Mouse (Mus musculus): ENCODE measurements at regions not wholly inside any gene's neighbourhood (a gene's known extent, or its start where the extent isn't known, plus 50 kb on each side); places are given as distances from the start of the nearest gene placed in this dataset.

GRCm38 (mm10) chr10:87329471-87329870, 164.0 kb downstream of the Ascl1 start:
- no peak for ATAC-seq (ENCODE audit: low FRiP score)
- H3K9ac ChIP-seq (replicated peaks), result no peak overlapping the region
- H3K27me3 ChIP-seq (replicated peaks), result no peaks in the 10 kb centered on the region
- no peaks in the 10 kb centered on the region for H3K36me3 ChIP-seq
- no peak overlapping the region for H3K4me3 ChIP-seq (replicated peaks)
- no peaks in the 10 kb centered on the region for H3K9me3 ChIP-seq (replicated peaks)
- H3K4me1 ChIP-seq, result peaks cover 9% of the 10 kb centered on the region; the same call in 1 of the 2 replicates
- H3K4me2 ChIP-seq, result no peak overlapping the region
- WGBS, result 96% methylated on average over 2 of the region's 2 CpGs
- H3K27ac ChIP-seq (replicated peaks), result no peak overlapping the region

DNA sequence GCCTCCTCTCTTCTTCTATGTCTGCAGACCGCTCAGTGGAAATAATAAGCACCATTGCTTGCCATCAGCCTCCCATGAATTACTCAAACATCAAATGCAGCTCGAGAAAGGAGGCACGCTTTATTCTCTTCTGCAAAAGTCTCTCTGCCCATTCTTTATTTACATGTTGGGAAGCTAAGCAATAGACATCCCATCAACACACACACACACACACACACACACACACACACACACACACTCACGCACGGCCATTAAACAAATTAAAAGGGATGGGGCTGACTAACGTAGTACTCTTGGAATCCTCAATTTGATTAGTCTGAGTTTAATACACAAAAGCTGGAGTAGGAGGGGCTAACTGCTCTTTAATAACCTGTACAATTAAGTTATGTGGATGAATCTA, 167.7 kb downstream of the Ascl1 start:
- H3K36me3 ChIP-seq, result no peaks in the 10 kb centered on the region
- no peaks in the 10 kb centered on the region for H3K9me3 ChIP-seq (replicated peaks)
- no peaks in the 10 kb centered on the region for H3K27me3 ChIP-seq (replicated peaks)
- whole genome bisulfite sequencing, result 18% methylated on average over 6 of the region's 6 CpGs
- H3K4me1 ChIP-seq, result peaks cover 9% of the 10 kb centered on the region; the same call in 1 of the 2 replicates
- no peak overlapping the region for H3K9ac ChIP-seq (replicated peaks)
- 0 out of 2 replicates have a peak overlapping the region, but pooled peaks have one; percentile 37 for H3K27ac ChIP-seq (replicated peaks)
- 0 out of 2 replicates have a peak overlapping the region, but pooled peaks have one; percentile 2 for H3K4me3 ChIP-seq (replicated peaks)
- ATAC-seq (ENCODE audit: low FRiP score), result peak; percentile 47; the same call in 1 of the 2 replicates
- peak overlapping the region; percentile 34 for H3K4me2 ChIP-seq

DNA sequence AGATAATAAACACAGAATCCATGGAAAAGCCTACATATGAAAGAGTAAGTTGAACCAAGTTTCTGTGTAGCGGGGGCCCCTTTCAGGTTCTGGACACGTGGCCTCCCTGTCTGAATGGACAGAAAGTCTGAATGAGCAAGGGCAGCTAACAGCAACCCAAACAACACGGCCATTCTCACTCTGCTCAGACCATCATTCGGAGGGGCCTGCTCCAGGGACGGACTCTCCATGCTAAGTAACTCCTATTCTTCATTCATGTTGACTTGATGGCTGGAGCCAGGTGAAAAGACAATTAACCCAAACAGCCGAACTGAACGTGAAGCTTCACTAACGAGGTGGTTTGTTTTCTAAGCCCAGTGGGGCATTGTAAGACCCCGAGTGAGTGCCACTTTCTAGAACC, 168.3 kb downstream of the Ascl1 start:
- Histone ChIP-seq H3K4me3 (replicated peaks) (0 out of 2 replicates have a peak overlapping the region, but pooled peaks have one; percentile 2), H3K36me3 (no peaks in the 10 kb centered on the region), H3K9ac (replicated peaks) (no peak overlapping the region), H3K27ac (replicated peaks) (0 out of 2 replicates have a peak overlapping the region, but pooled peaks have one; percentile 37), H3K27me3 (replicated peaks) (no peaks in the 10 kb centered on the region), H3K4me1 (peaks cover 9% of the 10 kb centered on the region; the same call in 1 of the 2 replicates), H3K4me2 (peak overlapping the region; percentile 34), H3K9me3 (replicated peaks) (no peaks in the 10 kb centered on the region)
- WGBS, result 34% methylated on average over 9 of the region's 9 CpGs
- ATAC-seq (ENCODE audit: low FRiP score), result peak; percentile 68

DNA sequence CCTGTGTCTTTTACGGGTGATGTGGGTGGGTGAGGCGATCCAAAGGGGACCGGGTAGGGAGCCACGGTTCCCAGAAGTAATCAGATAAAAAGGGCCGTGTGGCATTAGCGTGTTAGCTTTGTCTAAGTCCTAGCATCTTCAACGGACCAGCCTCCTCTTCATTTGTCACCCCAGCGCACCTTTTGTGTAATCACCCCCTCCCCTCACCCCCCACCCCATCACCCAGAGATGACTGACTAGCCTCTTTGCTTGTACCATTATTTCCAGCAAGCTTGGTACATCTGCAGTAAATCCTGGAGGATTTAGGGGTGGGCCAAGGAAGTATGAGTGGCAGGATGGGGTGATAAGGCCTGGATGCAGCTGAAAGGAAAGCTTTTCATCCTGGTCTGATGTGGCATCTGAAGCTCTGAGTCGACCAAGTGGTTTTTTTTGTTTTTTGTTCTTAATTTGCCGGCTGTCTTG, 183.8 kb downstream of the Ascl1 start:
- H3K4me3 ChIP-seq (replicated peaks), result no peak overlapping the region
- H3K27ac ChIP-seq (replicated peaks), result no peak overlapping the region
- ATAC-seq (ENCODE audit: low FRiP score), result no peak
- H3K4me1 ChIP-seq, result no peaks in the 10 kb centered on the region
- no peaks in the 10 kb centered on the region for H3K36me3 ChIP-seq
- 31% methylated on average over 10 of the region's 10 CpGs for WGBS
- no peak overlapping the region for H3K4me2 ChIP-seq
- no peaks in the 10 kb centered on the region for H3K27me3 ChIP-seq (replicated peaks)
- H3K9ac ChIP-seq (replicated peaks), result no peak overlapping the region
- peaks cover 6% of the 10 kb centered on the region; the same call in 1 of the 2 replicates for H3K9me3 ChIP-seq (replicated peaks)

GRCm38 (mm10) chr10:87308815-87309396, 184.6 kb downstream of the Ascl1 start:
- Histone ChIP-seq H3K9ac (replicated peaks) (no peak overlapping the region), H3K36me3 (no peaks in the 10 kb centered on the region), H3K4me2 (no peak overlapping the region), H3K4me1 (no peaks in the 10 kb centered on the region), H3K27me3 (replicated peaks) (no peaks in the 10 kb centered on the region), H3K4me3 (replicated peaks) (no peak overlapping the region), H3K9me3 (replicated peaks) (peaks cover 6% of the 10 kb centered on the region; the same call in 1 of the 2 replicates), H3K27ac (replicated peaks) (no peak overlapping the region)
- ATAC-seq (ENCODE audit: low FRiP score), result no peak
- 63% methylated on average over 10 of the region's 10 CpGs for WGBS

DNA sequence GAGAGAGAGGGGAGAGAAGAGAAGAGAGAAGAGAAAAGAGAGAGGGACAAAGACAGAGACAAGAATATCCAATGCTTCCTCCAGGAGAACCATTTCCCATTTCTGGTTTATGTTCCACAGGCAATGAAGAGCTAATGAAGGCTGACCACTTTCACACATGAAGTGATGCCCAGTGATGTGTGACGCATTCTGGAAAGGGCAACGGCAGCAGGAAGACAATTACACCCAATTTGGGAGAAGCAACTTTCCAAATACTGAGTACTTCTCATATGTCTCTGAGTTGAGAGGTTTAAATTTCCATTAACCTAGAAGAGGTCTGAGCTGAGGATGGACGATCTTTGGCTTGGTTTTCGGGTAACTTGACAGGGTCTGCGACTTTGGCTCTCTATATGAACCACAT, 196.3 kb downstream of the Ascl1 start:
- Histone ChIP-seq H3K27ac (replicated peaks) (no peak overlapping the region), H3K4me2 (no peak overlapping the region), H3K27me3 (replicated peaks) (no peaks in the 10 kb centered on the region), H3K4me3 (replicated peaks) (no peak overlapping the region), H3K4me1 (no peaks in the 10 kb centered on the region), H3K9ac (replicated peaks) (no peak overlapping the region), H3K36me3 (no peaks in the 10 kb centered on the region), H3K9me3 (replicated peaks) (no peaks in the 10 kb centered on the region)
- 71% methylated on average over 5 of the region's 5 CpGs for WGBS
- no peak for ATAC-seq (ENCODE audit: low FRiP score)

DNA sequence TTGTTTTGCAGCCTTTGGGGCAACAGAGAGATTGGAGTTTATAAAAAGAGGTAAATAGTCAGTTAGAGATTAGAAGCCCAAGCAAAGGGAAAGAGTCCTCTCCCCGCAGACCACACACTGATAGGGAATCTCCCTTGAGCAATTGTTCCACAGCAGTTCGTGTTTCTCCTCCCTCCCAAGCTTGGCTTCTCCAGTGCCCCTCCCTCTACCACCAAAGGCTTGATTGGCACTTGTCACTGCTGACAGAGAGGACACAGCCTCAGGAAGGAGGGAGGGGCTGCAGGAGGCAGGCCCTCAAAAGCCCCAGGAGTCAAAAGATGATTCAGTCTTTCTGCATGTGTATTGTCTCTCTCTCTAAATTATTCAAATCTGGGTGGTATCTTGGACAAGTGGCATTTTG, 200.1 kb downstream of the Ascl1 start:
- no peaks in the 10 kb centered on the region for H3K9me3 ChIP-seq (replicated peaks)
- no peak overlapping the region for H3K4me3 ChIP-seq (replicated peaks)
- H3K36me3 ChIP-seq, result no peaks in the 10 kb centered on the region
- no peaks in the 10 kb centered on the region for H3K27me3 ChIP-seq (replicated peaks)
- 32% methylated on average over 2 of the region's 2 CpGs for WGBS
- no peak for ATAC-seq (ENCODE audit: low FRiP score)
- no peaks in the 10 kb centered on the region for H3K4me1 ChIP-seq
- H3K27ac ChIP-seq (replicated peaks), result no peak overlapping the region
- H3K4me2 ChIP-seq, result no peak overlapping the region
- no peak overlapping the region for H3K9ac ChIP-seq (replicated peaks)

GRCm38 (mm10) chr10:87286831-87287230, 206.6 kb downstream of the Ascl1 start:
- H3K4me2 ChIP-seq, result no peak overlapping the region
- H3K27me3 ChIP-seq (replicated peaks), result no peaks in the 10 kb centered on the region
- no peak overlapping the region for H3K4me3 ChIP-seq (replicated peaks)
- H3K27ac ChIP-seq (replicated peaks), result no peak overlapping the region
- no peaks in the 10 kb centered on the region for H3K9me3 ChIP-seq (replicated peaks)
- 100% methylated on average over 1 of the region's 1 CpGs for WGBS
- no peak overlapping the region for H3K9ac ChIP-seq (replicated peaks)
- ATAC-seq (ENCODE audit: low FRiP score), result no peak
- H3K36me3 ChIP-seq, result no peaks in the 10 kb centered on the region
- no peaks in the 10 kb centered on the region for H3K4me1 ChIP-seq

- H3K27ac ChIP-seq (replicated peaks), result no peak overlapping the region
- 68% methylated on average over 2 of the region's 2 CpGs for WGBS
- H3K27me3 ChIP-seq (replicated peaks), result no peaks in the 10 kb centered on the region
- no peak overlapping the region for H3K4me3 ChIP-seq (replicated peaks)
- no peaks in the 10 kb centered on the region for H3K4me1 ChIP-seq
- no peaks in the 10 kb centered on the region for H3K36me3 ChIP-seq
- no peak overlapping the region for H3K4me2 ChIP-seq
- no peaks in the 10 kb centered on the region for H3K9me3 ChIP-seq (replicated peaks)
- ATAC-seq (ENCODE audit: low FRiP score), result no peak
- no peak overlapping the region for H3K9ac ChIP-seq (replicated peaks)
Observed at GRCm38 (mm10) chr10:87284296-87284695, 209.2 kb downstream of the Ascl1 start.

All from neural tube, embryonic 15.5 days (tissue).